Mouse (Mus musculus) cortical plate, adult 2 months (tissue): ENCODE measurements at regions not wholly inside any gene's neighbourhood (a gene's known extent, or its start where the extent isn't known, plus 50 kb on each side); places are given as distances from the start of the nearest gene placed in this dataset.

Source experiments
- CTCF ChIP-seq: fragments of 200-500 bp; IDR thresholded peaks from 2 replicates; pipeline ENCODE4 v1.5.1; 2011; ENCODE audit warnings: mild to moderate bottlenecking, control low read depth, low read length; ENCODE audit not compliant: insufficient read depth; ENCODE audit errors: extremely low read depth
- POLR2A ChIP-seq: fragments of 200-500 bp; IDR thresholded peaks from 2 replicates; pipeline ENCODE4 v1.6.1; 2011; ENCODE audit warnings: mild to moderate bottlenecking, low read length, control low read depth; ENCODE audit not compliant: insufficient read depth; ENCODE audit errors: extremely low read depth

DNA sequence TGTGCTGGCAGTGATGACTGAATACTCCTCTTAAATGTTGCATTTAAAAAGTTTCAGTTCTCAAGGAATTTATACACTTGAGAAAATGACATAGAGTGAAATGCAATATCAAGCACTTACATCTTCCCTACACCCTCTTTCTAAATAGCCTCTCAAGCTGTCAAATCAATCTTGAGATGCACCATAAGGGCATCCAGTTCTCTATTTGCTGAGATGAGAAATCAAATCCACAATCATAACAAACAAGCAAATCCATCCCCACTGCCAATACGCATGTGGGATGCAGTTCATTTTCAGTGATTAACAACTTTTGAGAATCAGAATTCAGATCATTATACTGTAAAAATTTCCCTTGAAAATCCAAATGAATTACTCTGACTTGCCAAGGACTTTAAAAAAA lies 62.6 kb upstream of the Ift57 start:
- TF ChIP-seq CTCF (no peak), POLR2A (no peak)
